Mouse (Mus musculus) hindbrain, embryonic 13.5 days (tissue): ENCODE measurements around the gene Rnf43. TPM values are rescaled to one million over a fixed set of nuclear protein-coding genes. Genes with fewer than 3 reads are reported as not detected.
A peak's percentile ranks its signal among the peaks of the same experiment; 100 is the strongest.

ENCODE experiments used
- ATAC-seq: fragments of 200-750 bp; cut with Nextera tagmentation; 2 replicates; pipeline ENCODE4 v1.8.0; 2017; ENCODE audit warnings: moderate TSS enrichment; ENCODE audit not compliant: low FRiP score
- H3K27ac ChIP-seq: fragments of 300-500 bp; sonication (generic); 2 replicates; pipeline ENCODE4 v1.5.1; 2015; ENCODE audit warnings: inconsistent platforms, mild to moderate bottlenecking, moderate library complexity
- H3K27me3 ChIP-seq: fragments of 300-500 bp; sonication (generic); 2 replicates; pipeline ENCODE4 v1.6.1; 2015; ENCODE audit warnings: mild to moderate bottlenecking, inconsistent platforms
- H3K36me3 ChIP-seq: fragments of 300-500 bp; sonication (generic); 2 replicates; pipeline ENCODE4 v1.6.1; 2015; ENCODE audit warnings: mild to moderate bottlenecking, inconsistent platforms
- H3K4me1 ChIP-seq: fragments of 300-500 bp; sonication (generic); replicated peaks from 2 replicates; pipeline ENCODE4 v1.6.1; 2015; ENCODE audit warnings: inconsistent platforms
- H3K4me2 ChIP-seq: fragments of 300-500 bp; sonication (generic); 2 replicates; pipeline ENCODE4 v1.6.1; 2015; ENCODE audit warnings: inconsistent platforms, mild to moderate bottlenecking, moderate library complexity
- H3K4me3 ChIP-seq: fragments of 300-500 bp; sonication (generic); 2 replicates; pipeline ENCODE4 v1.5.1; 2015; ENCODE audit warnings: mild to moderate bottlenecking, inconsistent platforms
- H3K9ac ChIP-seq: fragments of 300-500 bp; sonication (generic); 2 replicates; pipeline ENCODE4 v1.6.1; 2015; ENCODE audit warnings: mild to moderate bottlenecking, inconsistent platforms
- H3K9me3 ChIP-seq: fragments of 300-500 bp; sonication (generic); 2 replicates; pipeline ENCODE4 v1.6.1; 2016; ENCODE audit warnings: inconsistent platforms
- WGBS: fragments of 180-500 bp; shearing (Covaris S2); methylation state at CpG from one replicate; pipeline ENCODE4 v1.1.7; 2015; 5-methylcytosine and 5-hydroxymethylcytosine counted together
- polyA plus RNA-seq: library from polyadenylated mRNA; unstranded; fragments of >200 nt; fragmentation: Nextera tagmentation; extraction: Ambion mirVana; gene quantifications from 2 replicates; pipeline ENCODE4 v1.2.1, GENCODE M21; 2015

Rnf43 gene
- polyA plus RNA-seq, 1 experiment from 2014 or later = 0.75 TPM

DNA sequence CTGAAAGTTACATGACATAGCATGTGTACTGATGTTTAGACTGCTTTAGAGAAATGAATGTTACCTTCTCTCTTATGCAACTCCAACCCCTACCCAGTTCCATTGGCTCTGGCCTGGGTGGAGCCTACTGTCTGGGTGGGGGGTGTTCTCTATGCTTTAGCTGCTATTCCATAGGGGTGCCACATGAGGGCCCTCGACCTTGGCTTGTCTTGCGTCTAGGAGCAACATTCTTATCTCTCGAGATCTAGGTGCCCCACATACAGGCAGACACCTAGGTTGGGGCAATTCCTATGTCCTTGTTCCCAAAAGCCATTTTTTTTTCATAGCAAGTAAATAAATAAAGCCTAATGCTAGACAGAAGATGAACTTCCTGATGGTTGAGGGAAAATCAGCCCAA lies 97.1 kb downstream of the Rnf43 start:
- Histone ChIP-seq H3K9ac (peak overlapping the region; percentile 90), H3K27me3 (peaks cover 27% of the 10 kb centered on the region), H3K4me2 (peak overlapping the region; percentile 95), H3K4me1 (peaks cover 50% of the 10 kb centered on the region), H3K4me3 (peak overlapping the region; percentile 72; the same call in 1 of the 2 replicates), H3K27ac (peak overlapping the region; percentile 93), H3K36me3 (no peaks in the 10 kb centered on the region), H3K9me3 (no peaks in the 10 kb centered on the region)
- ATAC-seq = no peak
- 4% methylated on average over 3 of the region's 3 CpGs for WGBS

DNA sequence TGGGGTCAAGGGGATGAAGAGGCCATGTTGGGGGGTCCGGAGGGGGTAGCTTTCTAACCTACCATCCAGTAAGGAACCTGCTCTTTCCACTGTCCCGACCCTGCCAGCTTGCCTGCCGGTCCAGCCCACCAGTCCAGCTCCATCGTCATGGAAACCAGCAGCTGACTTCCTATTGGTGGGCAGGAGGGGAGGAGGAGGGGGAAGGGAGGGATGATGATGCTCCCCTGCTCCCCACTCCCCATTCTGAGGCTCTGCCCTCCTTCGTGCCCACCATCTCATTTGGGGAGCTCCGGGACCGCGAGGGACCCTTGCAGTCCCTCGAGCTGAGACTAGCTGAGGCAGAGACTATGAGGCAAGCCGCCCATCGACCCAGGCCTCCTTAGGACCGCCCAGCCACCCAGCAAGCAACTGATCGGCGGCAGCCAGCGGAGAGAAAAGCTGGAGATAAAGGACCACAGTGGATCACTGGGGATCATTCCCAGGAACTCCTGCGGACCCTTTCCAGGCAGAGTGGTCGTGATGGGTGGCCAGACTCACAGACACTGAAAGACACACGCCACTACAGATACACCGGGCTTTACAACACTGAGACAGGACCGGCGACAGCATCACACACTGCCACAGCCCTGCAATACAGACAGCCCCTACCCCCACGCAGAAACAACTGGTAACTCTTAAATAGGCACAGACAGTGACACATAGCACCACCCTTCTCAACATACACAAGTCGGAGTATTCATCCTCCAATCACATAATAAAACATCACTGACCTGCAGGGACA lies 98.0 kb downstream of the Rnf43 start, which contains the start of gene Tspoap1:
Gene Tspoap1, plus strand, starts transcription at position 241 of the 781 bp plus-strand sequence.
- peak within 1 kb of the TSS; percentile 90 for H3K9ac ChIP-seq
- H3K4me2 ChIP-seq = peak within 1 kb of the TSS; percentile 95
- peaks cover 59% of the 10 kb centered on the region for H3K4me1 ChIP-seq
- 5% methylated on average over 23 of the region's 23 CpGs for WGBS
- H3K27ac ChIP-seq = peak within 1 kb of the TSS; percentile 93
- ATAC-seq = peak; percentile 74
- peak within 1 kb of the TSS; percentile 72 for H3K4me3 ChIP-seq
- peaks cover 30% of the 10 kb centered on the region for H3K27me3 ChIP-seq
- H3K36me3 ChIP-seq = no peaks in the 10 kb centered on the region
- no peaks in the 10 kb centered on the region for H3K9me3 ChIP-seq

DNA sequence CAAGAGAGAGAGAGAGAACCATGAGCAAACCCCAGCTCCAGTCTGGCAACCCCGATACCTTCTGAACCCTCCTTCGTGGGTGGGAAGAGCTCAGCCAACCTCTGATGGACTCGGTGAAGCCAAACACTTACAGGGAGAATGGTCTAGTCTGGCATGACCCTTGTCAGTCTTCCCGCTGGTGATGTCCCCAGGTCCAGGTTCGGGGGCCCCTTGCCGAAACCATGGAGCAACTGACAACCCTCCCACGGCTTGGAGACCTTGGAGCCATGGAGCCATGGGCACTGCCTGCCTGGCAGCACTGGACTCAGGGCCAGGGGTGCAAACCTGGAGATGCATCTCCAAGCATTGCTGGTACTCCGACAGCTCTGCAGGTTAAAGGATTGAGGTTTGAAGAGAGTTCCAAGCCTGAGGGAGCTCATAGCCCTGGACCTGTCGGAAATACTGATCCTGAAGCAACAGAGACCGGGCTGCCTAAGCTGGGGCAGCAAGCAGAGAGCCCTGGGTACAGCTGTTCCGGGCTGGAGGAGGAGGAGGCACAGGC lies 98.7 kb downstream of the Rnf43 start:
- Histone ChIP-seq H3K4me1 (peaks cover 59% of the 10 kb centered on the region), H3K4me3 (peak overlapping the region; percentile 72), H3K4me2 (peak overlapping the region; percentile 95), H3K9ac (peak overlapping the region; percentile 90), H3K9me3 (no peaks in the 10 kb centered on the region), H3K36me3 (peaks cover 4% of the 10 kb centered on the region; the same call in 1 of the 2 replicates), H3K27me3 (peaks cover 38% of the 10 kb centered on the region), H3K27ac (peak overlapping the region; percentile 93)
- no peak for ATAC-seq
- 63% methylated on average over 11 of the region's 11 CpGs for WGBS

DNA sequence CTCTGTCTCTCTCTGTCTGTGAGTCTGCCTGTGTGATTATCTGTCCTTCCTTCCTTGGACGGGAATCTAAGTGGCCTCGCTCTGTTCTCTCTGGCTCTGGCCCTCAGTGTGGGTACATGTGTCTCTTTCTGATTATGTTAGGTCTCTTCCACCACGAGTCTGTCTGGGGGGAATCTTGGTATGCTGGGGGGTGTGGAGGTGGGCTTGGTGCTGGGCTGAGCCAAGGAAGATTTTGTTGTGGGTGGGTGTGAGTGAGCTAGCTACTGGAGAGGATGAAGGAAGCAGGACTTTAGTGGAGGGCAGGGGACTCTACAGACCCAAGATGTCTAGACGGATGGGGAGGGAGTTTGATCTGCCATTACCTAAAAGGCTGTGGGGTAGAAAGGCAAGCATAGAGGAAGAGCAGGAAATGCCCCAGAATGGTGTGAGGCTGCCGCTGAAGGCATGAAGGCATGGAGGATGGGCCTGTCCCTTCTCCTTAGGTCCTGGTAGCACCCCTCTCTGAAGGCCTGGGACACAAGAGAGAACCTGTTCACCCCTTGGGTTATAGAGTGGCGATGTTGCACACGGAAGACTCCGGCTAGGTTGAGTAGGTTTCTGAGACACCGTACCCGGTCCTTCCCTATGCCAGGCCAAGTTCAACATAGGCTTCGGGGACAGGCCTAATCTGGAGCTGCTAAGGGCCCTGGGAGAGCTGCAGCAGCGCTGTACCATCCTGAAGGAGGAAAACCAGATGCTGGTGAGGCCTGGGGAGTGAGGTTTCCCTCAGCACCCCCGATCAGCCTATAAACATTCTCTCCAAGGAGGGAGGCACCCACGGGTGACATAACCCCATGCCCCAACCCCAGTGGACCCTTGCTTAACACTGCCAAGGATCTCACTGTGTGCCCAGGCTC lies 99.5 kb downstream of the Rnf43 start:
- Histone ChIP-seq H3K36me3 (peaks cover 12% of the 10 kb centered on the region), H3K9ac (peak overlapping the region; percentile 90), H3K4me3 (peak overlapping the region; percentile 72), H3K27me3 (peaks cover 44% of the 10 kb centered on the region), H3K9me3 (no peaks in the 10 kb centered on the region), H3K4me2 (peak overlapping the region; percentile 95), H3K27ac (peak overlapping the region; percentile 40; the same call in 1 of the 2 replicates), H3K4me1 (peaks cover 59% of the 10 kb centered on the region)
- WGBS = 81% methylated on average over 14 of the region's 14 CpGs
- ATAC-seq = no peak

DNA sequence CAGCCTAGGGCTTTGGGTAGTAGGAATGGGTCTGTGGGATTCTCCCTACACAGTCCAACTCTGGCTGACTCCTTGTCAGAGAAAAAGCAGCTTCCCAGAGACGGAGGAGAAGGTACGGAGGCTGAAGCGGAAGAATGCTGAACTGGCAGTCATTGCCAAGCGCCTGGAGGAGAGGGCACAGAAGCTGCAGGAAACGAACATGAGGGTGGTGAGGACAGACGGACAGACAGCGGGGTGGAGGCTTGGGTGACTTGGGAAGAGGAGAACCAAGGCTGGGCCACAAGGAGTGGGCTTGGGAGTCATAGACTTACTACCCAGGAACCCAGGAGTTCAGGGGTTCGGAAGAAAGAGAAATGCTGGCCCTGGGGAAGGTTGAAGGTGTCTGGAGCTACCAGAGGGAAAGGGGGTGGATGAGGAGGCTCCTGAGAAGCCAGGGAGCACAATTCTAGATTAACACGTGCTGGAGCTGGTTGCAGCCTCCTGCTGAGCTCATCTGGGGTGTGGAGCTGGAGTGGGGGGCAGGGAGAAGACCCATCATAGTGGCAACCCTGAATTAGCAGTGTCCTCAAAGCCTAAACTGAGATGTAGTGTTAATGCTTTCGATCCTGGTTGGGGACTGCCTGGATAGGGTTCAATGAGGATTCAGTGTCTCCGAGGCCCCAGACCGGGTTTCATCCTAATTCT lies 100.3 kb downstream of the Rnf43 start:
- Histone ChIP-seq H3K36me3 (peaks cover 19% of the 10 kb centered on the region), H3K27me3 (peaks cover 43% of the 10 kb centered on the region), H3K4me3 (peak overlapping the region; percentile 72), H3K9ac (peak overlapping the region; percentile 90), H3K27ac (peak overlapping the region; percentile 88), H3K4me1 (peaks cover 59% of the 10 kb centered on the region), H3K9me3 (no peaks in the 10 kb centered on the region), H3K4me2 (peak overlapping the region; percentile 95)
- WGBS = 46% methylated on average over 12 of the region's 12 CpGs
- no peak for ATAC-seq

DNA sequence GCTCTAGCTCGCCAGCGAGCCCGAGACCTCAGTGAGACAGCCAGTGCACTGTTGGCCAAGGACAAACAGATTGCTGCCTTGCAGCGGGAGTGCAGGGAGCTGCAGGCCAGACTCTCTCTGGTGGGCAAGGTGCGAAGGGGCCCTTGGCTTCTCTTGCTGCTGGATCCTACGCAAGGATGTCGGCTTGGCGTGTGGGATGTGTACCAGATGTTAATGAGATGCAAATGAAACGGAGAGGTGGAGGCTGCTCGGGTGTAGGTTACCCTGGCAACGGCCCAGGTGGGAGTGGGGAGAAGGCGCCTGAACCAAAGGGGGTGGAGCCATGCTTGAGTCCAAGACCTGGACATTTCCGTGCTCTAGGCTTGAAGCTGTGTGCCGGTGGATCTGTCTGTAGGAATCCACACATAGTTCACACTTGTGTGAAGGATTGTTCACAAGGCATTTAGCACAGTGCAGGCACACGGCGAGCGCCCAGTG lies 101.0 kb downstream of the Rnf43 start:
- no peaks in the 10 kb centered on the region for H3K9me3 ChIP-seq
- H3K27ac ChIP-seq = peak overlapping the region; percentile 88
- H3K27me3 ChIP-seq = peaks cover 43% of the 10 kb centered on the region
- peaks cover 59% of the 10 kb centered on the region for H3K4me1 ChIP-seq
- peak overlapping the region; percentile 90 for H3K9ac ChIP-seq
- H3K4me2 ChIP-seq = peak overlapping the region; percentile 95
- WGBS = 1% methylated on average over 17 of the region's 17 CpGs
- peak; percentile 77 for ATAC-seq
- H3K4me3 ChIP-seq = peak overlapping the region; percentile 72
- peaks cover 25% of the 10 kb centered on the region for H3K36me3 ChIP-seq

DNA sequence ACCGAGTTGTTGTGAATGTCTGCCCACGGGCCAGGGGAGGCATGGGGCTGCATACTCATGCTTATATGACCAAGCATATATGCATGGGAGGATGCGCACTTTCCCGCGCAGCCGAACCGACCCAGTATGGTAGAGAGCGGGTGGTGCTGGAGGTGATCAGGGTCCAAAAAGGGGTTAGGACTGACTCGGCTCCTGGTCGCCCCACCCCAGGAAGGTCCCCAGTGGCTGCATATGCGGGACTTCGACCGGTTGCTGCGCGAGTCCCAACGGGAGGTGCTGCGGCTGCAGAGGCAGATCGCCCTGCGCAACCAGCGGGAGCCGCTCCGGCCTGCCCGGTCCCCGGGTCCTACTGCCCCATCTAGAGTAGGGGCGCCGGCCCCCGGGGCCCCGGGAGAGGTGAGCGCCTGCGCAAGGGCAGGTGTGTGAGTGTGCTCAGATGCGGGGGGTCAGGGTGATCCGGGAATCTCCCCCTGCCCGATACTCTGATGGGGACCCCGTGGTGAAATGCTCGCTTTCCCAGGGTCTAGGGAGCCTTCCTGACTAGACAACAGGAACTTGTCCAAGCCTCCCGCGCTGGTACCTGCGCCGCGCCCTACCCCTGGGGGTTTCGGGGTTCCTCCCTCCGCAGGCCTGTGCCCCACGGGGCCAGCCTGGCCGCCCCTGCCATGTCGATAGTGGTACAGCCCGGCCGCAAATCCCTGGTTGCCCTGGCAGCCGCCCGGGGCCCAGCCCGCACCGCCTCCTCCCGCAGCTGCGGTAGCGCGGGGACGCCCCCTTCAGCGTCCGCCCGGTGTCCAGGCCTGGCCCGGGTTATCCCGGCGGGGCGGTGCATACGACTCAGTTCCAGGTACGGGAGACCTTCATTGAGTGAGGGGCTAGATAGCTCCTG lies 101.7 kb downstream of the Rnf43 start:
- H3K4me1 ChIP-seq = peaks cover 59% of the 10 kb centered on the region

DNA sequence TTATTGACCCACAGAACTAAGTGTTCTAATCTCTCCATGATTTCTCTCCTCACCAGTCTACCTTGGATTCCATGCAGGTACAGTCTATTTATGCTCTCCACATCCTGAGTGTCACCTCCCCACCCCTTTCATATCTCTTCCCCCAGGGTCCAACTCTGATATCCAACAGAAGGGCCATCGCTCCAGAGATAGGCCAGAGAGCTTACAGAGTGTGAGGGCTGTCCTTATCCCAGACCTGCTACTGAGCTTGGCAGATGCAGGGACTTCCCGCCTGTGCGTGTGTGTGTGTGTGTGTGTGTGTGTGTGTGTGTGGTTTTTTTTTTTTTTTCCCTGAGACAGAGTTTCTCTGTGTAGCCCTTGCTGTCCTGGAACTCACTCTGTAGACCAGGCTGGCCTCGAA lies 106.2 kb downstream of the Rnf43 start:
- Histone ChIP-seq H3K27ac (no peak overlapping the region), H3K9me3 (no peaks in the 10 kb centered on the region), H3K36me3 (peaks cover 75% of the 10 kb centered on the region), H3K4me2 (no peak overlapping the region), H3K27me3 (peaks cover 22% of the 10 kb centered on the region), H3K9ac (no peak overlapping the region), H3K4me1 (peaks cover 18% of the 10 kb centered on the region), H3K4me3 (no peak overlapping the region)
- no peak for ATAC-seq
- WGBS = 85% methylated on average over 4 of the region's 4 CpGs

More for the DNA sequence above, 101.7 kb downstream of the Rnf43 start:
- peak overlapping the region; percentile 95 for H3K4me2 ChIP-seq
- H3K27ac ChIP-seq = peak overlapping the region; percentile 88
- H3K9me3 ChIP-seq = no peaks in the 10 kb centered on the region
- peaks cover 31% of the 10 kb centered on the region for H3K36me3 ChIP-seq
- H3K27me3 ChIP-seq = peaks cover 43% of the 10 kb centered on the region
- peak overlapping the region; percentile 90 for H3K9ac ChIP-seq
- ATAC-seq = peak; percentile 43
- WGBS = under 1% methylated on average over 65 of the region's 65 CpGs
- H3K4me3 ChIP-seq = peak overlapping the region; percentile 72

DNA sequence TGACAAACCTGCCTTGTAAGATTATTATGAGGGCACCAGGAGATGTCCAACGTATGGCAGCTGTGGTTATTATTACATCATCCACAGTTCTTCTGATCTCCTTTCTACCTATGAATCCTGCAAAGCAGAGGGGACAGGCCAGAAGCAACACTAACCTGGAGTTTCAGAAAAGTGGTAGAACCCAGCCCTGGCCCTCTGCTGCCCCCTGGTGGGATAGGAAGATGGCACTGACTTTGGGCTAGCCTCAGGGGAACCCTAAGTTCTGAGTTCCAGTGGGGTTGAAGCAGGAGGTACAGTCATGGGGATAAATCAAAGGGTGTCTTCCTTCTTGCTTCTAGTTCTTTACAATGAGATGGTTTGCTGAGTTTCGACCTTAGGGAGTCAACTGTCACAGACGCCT lies 108.5 kb downstream of the Rnf43 start:
- Histone ChIP-seq H3K27me3 (peaks cover 16% of the 10 kb centered on the region), H3K27ac (no peak overlapping the region), H3K4me2 (no peak overlapping the region), H3K9me3 (no peaks in the 10 kb centered on the region), H3K9ac (no peak overlapping the region), H3K4me3 (no peak overlapping the region), H3K36me3 (peaks cover 89% of the 10 kb centered on the region), H3K4me1 (no peaks in the 10 kb centered on the region)
- WGBS = 60% methylated on average over 3 of the region's 3 CpGs
- ATAC-seq = no peak

DNA sequence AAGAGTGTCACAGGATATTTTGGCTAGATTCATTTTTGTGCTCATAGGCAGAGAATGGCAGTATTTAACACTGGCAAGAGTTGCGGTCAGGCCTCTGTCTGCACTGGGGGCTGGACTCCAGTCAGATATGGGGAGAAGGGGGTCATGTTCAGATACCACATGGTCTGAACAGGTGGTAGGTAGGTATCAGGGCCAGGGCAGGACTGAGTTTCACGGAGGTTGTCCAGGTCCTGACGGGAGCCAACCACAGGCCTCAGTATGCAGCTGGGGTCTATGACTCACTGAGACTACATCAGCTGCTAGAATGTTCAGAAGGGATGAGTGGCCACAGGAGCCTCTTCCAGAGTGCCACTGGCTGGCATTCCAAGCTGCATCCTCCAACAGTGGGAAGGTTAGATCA lies 109.8 kb downstream of the Rnf43 start:
- WGBS = 89% methylated on average over 3 of the region's 3 CpGs
- Histone ChIP-seq H3K4me2 (no peak overlapping the region), H3K4me1 (no peaks in the 10 kb centered on the region), H3K4me3 (no peak overlapping the region), H3K36me3 (peaks cover 90% of the 10 kb centered on the region), H3K9me3 (no peaks in the 10 kb centered on the region), H3K27ac (no peak overlapping the region), H3K27me3 (peaks cover 17% of the 10 kb centered on the region), H3K9ac (no peak overlapping the region)
- ATAC-seq = no peak
